Mouse (Mus musculus): ENCODE data around the gene Dhodh. TPM values are rescaled to one million over a fixed set of nuclear protein-coding genes. Genes with fewer than 3 reads are reported as not detected.

Gene Dhodh
- polyA plus RNA-seq, 1 experiment from 2014 or later: 31.5 TPM

- Histone ChIP-seq H3K27me3 (no peaks in the 10 kb centered on the region), H3K4me1 (replicated peaks) (no peaks in the 10 kb centered on the region), H3K9me3 (no peaks in the 10 kb centered on the region), H3K9ac (no peak overlapping the region), H3K4me3 (no peak overlapping the region), H3K4me2 (no peak overlapping the region), H3K27ac (no peak overlapping the region), H3K36me3 (no peaks in the 10 kb centered on the region)
- no peak for ATAC-seq (ENCODE audit: low FRiP score)
- WGBS: 91% methylated on average over 4 of the region's 4 CpGs
Observed at GRCm38 (mm10) chr8:109584293-109584692, 24.2 kb downstream of the Dhodh start.

- ATAC-seq (ENCODE audit: low FRiP score): no peak
- H3K4me3 ChIP-seq: no peak within 1 kb of the TSS
- 75% methylated on average over 8 of the region's 8 CpGs for WGBS
Observed at GRCm38 (mm10) chr8:109578900-109579301, 29.6 kb downstream of the Dhodh start, which contains the start of gene Hp. Gene Hp (minus strand): TSS chr8:109579172.

GRCm38 (mm10) chr8:109576311-109576710 is 32.2 kb downstream of the Dhodh start:
- 79% methylated on average over 4 of the region's 4 CpGs for WGBS

More at GRCm38 (mm10) chr8:109578900-109579301, 29.6 kb downstream of the Dhodh start, which contains the start of gene Hp:
- Histone ChIP-seq H3K4me1 (replicated peaks) (no peaks in the 10 kb centered on the region), H3K27ac (no peak within 1 kb of the TSS), H3K27me3 (no peaks in the 10 kb centered on the region), H3K9ac (no peak within 1 kb of the TSS), H3K9me3 (no peaks in the 10 kb centered on the region), H3K36me3 (peaks cover 3% of the 10 kb centered on the region; the same call in 1 of the 2 replicates), H3K4me2 (no peak within 1 kb of the TSS)

DNA sequence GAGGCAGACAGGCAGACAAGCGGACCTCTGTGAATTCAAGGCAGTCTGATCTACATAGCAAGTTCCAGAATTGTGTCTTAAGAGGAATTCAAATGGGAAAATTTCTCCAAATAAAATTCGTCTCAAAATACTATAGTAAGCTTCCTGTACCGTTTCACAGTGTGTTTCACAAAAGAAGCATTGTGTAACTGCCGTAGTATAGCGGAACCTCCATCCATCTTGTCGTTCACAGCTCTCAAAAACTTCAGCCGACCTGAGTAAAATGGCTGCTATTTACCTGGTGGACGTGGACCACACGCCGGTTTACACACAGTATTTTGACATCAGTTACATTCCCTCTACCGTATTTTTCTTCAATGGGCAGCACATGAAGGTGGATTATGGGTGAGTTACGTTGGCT is 37.3 kb downstream of the Dhodh start:
- H3K4me1 ChIP-seq (replicated peaks): peaks cover 8% of the 10 kb centered on the region
- no peak overlapping the region for H3K27ac ChIP-seq
- no peak overlapping the region for H3K4me3 ChIP-seq
- no peak for ATAC-seq (ENCODE audit: low FRiP score)
- no peak overlapping the region for H3K4me2 ChIP-seq
- H3K9ac ChIP-seq: no peak overlapping the region
- H3K36me3 ChIP-seq: peaks cover 22% of the 10 kb centered on the region
- 89% methylated on average over 12 of the region's 12 CpGs for WGBS
- no peaks in the 10 kb centered on the region for H3K9me3 ChIP-seq
- no peaks in the 10 kb centered on the region for H3K27me3 ChIP-seq

More at GRCm38 (mm10) chr8:109576311-109576710, 32.2 kb downstream of the Dhodh start:
- ATAC-seq (ENCODE audit: low FRiP score): no peak
- Histone ChIP-seq H3K36me3 (peaks cover 4% of the 10 kb centered on the region), H3K4me3 (no peak overlapping the region), H3K4me1 (replicated peaks) (no peaks in the 10 kb centered on the region), H3K27me3 (no peaks in the 10 kb centered on the region), H3K9me3 (no peaks in the 10 kb centered on the region), H3K4me2 (no peak overlapping the region), H3K9ac (no peak overlapping the region), H3K27ac (no peak overlapping the region)

DNA sequence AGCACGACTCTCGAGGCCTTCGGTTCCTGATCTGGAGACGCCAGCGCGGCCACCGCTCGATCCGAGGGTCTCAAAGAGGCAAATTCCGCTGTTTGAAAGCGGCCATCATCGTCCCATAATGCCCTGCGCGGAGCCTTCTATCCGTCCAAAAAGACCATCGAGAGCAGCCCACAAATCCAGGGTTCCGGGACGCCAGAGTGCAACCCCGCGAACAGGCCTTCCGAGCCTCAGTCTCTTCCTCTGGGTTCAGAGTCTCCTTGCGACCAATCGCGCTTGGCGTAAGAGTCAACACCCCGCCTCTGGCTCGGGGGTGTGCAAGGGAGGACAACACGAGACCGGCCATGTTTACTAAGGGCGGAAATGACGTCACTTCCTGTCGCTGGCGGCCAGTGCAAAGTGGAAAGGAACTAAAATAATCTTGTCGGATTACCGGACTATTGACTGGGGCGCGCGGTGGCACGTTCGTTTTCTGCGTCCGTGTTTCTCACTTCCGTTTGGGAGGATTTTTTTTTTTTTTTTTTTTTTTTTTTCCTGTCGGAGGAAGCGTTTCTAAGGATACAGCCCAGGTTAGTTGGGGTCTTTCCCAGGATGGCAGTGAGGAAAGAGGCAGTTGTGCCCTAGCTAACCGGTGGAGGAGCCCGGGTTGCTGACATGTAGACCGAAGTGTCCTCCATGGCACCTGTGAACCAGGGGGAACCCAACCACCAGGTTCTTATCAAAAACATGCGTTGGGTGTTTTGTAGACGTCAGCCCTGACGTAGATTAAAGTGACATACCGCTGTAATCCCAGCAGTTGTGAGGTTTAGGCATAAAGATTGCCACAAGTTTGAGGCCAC is 42.8 kb downstream of the Dhodh start, which contains the start of the genes Dhx38 and Txnl4b:
Gene Dhx38 (minus strand): TSS at position 364 of the 836 bp plus-strand sequence.
Gene Txnl4b (plus strand): TSS at position 395 of the 836 bp plus-strand sequence.
- H3K9ac ChIP-seq: peak within 1 kb of the TSS; percentile 93
- peak within 1 kb of the TSS; percentile 91 for H3K4me3 ChIP-seq
- under 1% methylated on average over 52 of the region's 52 CpGs for WGBS
- H3K4me1 ChIP-seq (replicated peaks): peaks cover 25% of the 10 kb centered on the region
- peak within 1 kb of the TSS; percentile 92 for H3K4me2 ChIP-seq
- H3K27ac ChIP-seq: peak within 1 kb of the TSS; percentile 93
- peaks cover 37% of the 10 kb centered on the region for H3K36me3 ChIP-seq
- peak; percentile 100 for ATAC-seq (ENCODE audit: low FRiP score)
- no peaks in the 10 kb centered on the region for H3K9me3 ChIP-seq
- H3K27me3 ChIP-seq: no peaks in the 10 kb centered on the region

GRCm38 (mm10) chr8:109564766-109565165 is 43.7 kb downstream of the Dhodh start:
- Histone ChIP-seq H3K27me3 (no peaks in the 10 kb centered on the region), H3K9ac (peak overlapping the region; percentile 93), H3K4me1 (replicated peaks) (peaks cover 25% of the 10 kb centered on the region), H3K4me2 (peak overlapping the region; percentile 92), H3K9me3 (no peaks in the 10 kb centered on the region), H3K27ac (peak overlapping the region; percentile 93), H3K4me3 (peak overlapping the region; percentile 91), H3K36me3 (peaks cover 37% of the 10 kb centered on the region)
- WGBS: 4% methylated on average over 10 of the region's 10 CpGs
- no peak for ATAC-seq (ENCODE audit: low FRiP score)

- Histone ChIP-seq H3K9ac (no peak overlapping the region), H3K4me1 (replicated peaks) (peaks cover 25% of the 10 kb centered on the region), H3K4me3 (peak overlapping the region; percentile 91; the same call in 1 of the 2 replicates), H3K9me3 (no peaks in the 10 kb centered on the region), H3K27ac (no peak overlapping the region), H3K4me2 (peak overlapping the region; percentile 92; the same call in 1 of the 2 replicates), H3K27me3 (no peaks in the 10 kb centered on the region), H3K36me3 (peaks cover 39% of the 10 kb centered on the region)
- WGBS: 78% methylated on average over 2 of the region's 2 CpGs
- no peak for ATAC-seq (ENCODE audit: low FRiP score)
Observed at GRCm38 (mm10) chr8:109563881-109564280, 44.6 kb downstream of the Dhodh start.

DNA sequence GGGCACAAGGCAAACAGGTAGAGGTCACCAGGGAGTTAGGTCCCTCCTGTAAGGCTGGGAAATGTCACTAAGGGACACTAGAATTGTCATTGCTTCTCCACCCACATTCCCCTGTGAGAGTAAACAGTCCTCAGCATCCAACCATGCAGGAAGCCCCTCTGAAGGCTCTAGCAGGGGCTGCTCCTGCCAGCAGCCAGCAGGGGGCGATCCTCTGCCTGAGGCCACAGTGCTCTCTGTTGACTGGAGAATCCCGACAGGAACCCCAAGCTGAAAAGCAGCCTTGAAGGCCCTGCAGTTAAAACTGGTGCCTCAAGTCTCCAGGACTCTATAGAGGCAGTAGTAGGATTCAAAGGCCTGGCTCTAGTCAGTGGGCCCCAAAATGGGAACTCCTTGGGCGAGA is 56.8 kb downstream of the Dhodh start:
- Histone ChIP-seq H3K27me3 (no peaks in the 10 kb centered on the region), H3K4me1 (replicated peaks) (no peaks in the 10 kb centered on the region), H3K27ac (no peak overlapping the region), H3K36me3 (peaks cover 100% of the 10 kb centered on the region), H3K4me3 (no peak overlapping the region), H3K9me3 (no peaks in the 10 kb centered on the region), H3K4me2 (no peak overlapping the region), H3K9ac (no peak overlapping the region)
- no peak for ATAC-seq (ENCODE audit: low FRiP score)
- WGBS: 49% methylated on average over 3 of the region's 3 CpGs

DNA sequence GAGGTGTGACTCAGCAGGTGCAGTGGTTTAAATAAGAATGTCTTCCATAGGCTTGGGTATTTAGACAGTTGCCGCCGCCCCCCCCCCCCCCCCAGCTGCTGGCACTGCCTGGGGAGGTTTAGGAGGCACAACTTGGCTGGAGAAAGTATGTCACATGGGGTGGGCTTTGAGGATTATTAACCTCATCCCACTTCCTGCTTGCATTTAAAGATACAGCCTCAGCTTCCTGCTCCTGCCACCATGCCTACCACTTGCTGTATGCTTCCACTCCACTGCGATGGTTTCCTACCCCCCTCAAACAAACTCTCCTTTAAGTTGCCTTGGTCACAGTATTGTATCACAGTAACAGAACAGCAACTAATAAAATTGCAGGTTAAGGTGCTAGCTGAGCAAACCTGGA is 64.4 kb downstream of the Dhodh start:
- Histone ChIP-seq H3K4me3 (no peak overlapping the region), H3K9ac (no peak overlapping the region), H3K27me3 (no peaks in the 10 kb centered on the region), H3K27ac (no peak overlapping the region), H3K4me1 (replicated peaks) (no peaks in the 10 kb centered on the region), H3K36me3 (peaks cover 35% of the 10 kb centered on the region), H3K9me3 (no peaks in the 10 kb centered on the region), H3K4me2 (no peak overlapping the region)
- WGBS: 53% methylated on average over 3 of the region's 3 CpGs
- no peak for ATAC-seq (ENCODE audit: low FRiP score)

- ATAC-seq (ENCODE audit: low FRiP score): no peak
- Histone ChIP-seq H3K27me3 (no peaks in the 10 kb centered on the region), H3K27ac (no peak overlapping the region), H3K36me3 (peaks cover 24% of the 10 kb centered on the region), H3K4me3 (no peak overlapping the region), H3K4me2 (no peak overlapping the region), H3K9me3 (no peaks in the 10 kb centered on the region), H3K9ac (no peak overlapping the region), H3K4me1 (replicated peaks) (no peaks in the 10 kb centered on the region)
- WGBS: 86% methylated on average over 8 of the region's 8 CpGs
Observed at GRCm38 (mm10) chr8:109542748-109543519, 65.5 kb downstream of the Dhodh start.

DNA sequence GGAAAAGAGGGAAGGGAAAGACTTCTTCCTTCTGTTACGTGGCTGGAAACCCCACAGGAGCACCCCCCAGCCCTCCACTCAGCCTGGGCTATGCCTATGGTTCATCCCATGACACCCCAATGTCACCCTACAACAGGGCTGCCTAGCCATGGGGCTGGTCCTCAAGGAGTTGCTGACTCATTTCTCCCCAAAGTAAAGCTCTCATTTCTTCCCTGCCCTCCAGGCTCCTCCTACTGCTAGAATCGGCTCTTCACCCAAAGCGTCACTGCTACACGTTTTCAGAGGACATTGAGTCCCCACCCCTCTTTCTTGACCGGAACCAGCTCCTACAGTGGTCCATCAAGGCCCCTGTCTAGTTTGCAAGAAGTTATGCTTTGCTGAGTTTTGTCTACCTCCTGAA is 66.3 kb downstream of the Dhodh start:
- H3K9me3 ChIP-seq: no peaks in the 10 kb centered on the region
- no peaks in the 10 kb centered on the region for H3K4me1 ChIP-seq (replicated peaks)
- H3K27ac ChIP-seq: no peak overlapping the region
- no peak overlapping the region for H3K4me2 ChIP-seq
- H3K27me3 ChIP-seq: no peaks in the 10 kb centered on the region
- ATAC-seq (ENCODE audit: low FRiP score): no peak
- H3K4me3 ChIP-seq: no peak overlapping the region
- H3K36me3 ChIP-seq: peaks cover 16% of the 10 kb centered on the region
- 78% methylated on average over 5 of the region's 5 CpGs for WGBS
- H3K9ac ChIP-seq: no peak overlapping the region
